Mouse (Mus musculus) mature B cell (primary cell): ENCODE results near the gene Rsph1.
"Not testable (repeated sequence)": the region's sequence is repeated elsewhere in the genome, so short reads cannot be mapped to it uniquely, and the experiment has no call there.

Experiments
- in situ Hi-C: fragments of 300-500 bp; cut with MboI; formaldehyde crosslinking; loops from 2 replicates; pipeline ENCODE4 v1.14.3; 2019

Gene Rsph1

DNA sequence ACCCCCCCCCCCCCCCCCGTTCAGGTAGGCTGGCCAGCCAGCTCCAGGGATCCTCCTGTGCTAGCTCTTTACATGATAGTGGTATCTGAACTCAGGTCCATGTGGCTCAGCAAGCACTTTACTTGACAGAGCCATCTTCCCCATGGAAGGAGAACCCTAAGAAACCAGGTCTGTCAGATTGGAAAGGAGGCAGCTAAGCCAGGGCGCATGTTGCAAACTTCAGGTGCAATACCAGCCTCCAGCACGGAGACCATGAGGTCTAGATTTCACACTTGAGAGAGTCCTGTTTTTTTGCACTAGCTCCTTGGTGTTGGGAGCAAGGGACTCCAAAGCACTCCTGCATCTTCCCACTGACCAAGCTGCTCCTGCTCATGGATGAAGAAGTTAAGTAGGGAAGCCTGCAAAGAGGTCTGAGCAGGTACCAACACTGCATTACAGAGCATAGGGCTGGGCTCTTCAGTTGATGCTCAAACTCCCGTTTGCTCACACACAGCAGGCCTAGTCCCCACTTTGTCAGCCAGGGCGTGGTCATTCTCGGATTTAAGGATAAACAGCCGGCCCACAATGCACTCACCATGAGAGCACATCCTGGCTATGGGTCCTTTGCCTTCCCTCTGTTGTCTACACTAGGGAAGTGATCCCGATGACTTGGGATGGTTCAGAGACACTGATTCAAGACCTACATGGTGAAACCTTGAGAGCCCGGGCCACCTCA lies 819 bp downstream of the Rsph1 start:
- in situ Hi-C loops, result no loop called here

DNA sequence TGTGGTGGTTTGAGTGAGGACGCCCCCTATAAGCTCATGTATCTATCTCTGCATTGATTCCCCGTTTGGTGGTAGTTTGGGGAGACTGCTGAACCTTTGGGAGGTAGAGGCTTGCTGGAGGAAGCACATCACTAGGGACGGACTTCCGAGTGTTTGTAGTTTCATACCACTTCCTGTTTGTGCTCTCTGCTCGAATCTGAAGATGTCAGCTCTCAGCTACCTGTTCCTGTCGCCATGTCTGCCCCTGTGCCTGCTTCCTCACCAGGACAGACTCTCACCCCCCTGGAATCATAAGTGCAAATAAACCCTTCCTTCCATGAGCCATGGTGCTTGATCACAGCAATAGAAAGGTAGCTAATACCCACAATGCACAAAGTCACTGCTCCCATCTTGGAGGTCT lies 2.0 kb downstream of the Rsph1 start:
- in situ Hi-C loops, result no loop called here

DNA sequence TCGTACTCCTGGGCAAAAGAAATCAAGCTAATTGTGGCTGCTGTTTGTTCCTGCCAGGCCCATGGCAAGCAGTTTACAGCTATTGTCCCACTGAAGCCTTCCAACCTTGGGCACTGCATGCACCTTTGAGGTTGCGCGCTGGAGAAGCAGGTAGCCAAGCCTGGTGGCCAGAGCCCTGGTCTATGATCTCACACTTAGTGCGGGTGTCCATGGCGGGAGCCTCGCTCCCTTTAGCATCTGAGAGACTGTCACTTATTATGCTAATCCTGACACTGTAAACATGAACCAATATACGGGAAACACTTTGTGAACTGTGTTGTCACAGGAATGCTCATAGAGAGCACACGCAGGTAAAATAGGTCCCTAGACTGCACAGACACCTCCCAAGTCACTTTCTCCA lies 3.6 kb downstream of the Rsph1 start:
- in situ Hi-C loops, result no loop called here

GRCm38 (mm10) chr17:31272416-31273165 lies 4.6 kb downstream of the Rsph1 start:
- in situ Hi-C loops, result no loop called here

DNA sequence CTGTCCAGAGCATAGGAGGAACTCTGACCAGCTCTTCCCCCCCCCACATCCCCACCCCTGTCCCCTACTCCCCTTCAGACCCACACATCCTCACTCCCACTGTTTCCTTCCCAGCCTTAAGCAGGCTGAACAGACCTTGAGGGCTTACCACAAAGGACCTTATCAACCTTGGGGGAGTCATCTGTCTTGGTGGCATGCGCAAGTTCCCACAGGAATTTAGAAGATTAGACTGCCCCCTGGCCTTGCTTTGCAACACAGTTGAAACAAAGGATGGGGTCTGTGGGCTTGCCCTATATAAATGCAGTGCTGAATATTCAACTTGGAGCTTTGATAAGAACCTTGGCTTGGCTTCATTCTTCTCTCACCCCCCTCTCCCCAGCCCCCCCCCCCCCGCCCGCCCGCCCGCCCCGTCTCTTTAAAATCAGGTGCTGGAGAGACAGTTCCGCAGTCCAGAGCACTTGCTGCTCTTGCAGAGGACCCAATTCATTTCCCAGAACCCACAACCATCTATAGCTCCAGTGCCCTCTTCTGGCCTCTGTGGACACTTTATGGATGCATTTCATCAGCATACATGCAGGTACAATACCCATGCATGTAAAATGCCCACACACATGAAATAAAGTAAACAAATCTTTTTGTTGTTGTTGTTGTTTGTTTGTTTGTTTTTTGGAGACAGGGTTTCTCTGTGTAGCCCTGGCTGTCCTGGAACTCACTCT lies 5.9 kb downstream of the Rsph1 start:
- in situ Hi-C loops, result no loop called here

DNA sequence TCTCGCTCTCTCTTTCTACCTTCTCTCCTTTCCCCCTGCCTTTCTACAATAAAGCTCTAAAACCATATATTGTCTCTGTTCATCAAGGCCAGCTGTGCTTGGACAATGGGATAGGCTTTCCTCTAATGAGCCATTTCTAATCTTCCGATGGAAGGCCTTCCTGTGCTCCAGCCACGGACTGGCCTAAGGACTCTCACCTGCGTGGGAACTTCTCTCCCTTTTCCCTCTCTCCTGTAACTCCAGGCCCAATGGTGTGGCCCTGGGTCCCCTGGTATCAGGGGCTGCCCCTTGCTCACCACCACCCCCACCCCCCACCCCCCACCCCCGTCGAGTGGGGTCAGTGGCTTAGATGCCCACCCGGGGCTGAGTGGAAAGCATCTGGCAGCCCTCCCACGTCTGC lies 6.4 kb downstream of the Rsph1 start:
- in situ Hi-C loops, result not testable (repeated sequence)

- in situ Hi-C loops, result no loop called here
Observed at GRCm38 (mm10) chr17:31270246-31270645, 6.9 kb downstream of the Rsph1 start.

DNA sequence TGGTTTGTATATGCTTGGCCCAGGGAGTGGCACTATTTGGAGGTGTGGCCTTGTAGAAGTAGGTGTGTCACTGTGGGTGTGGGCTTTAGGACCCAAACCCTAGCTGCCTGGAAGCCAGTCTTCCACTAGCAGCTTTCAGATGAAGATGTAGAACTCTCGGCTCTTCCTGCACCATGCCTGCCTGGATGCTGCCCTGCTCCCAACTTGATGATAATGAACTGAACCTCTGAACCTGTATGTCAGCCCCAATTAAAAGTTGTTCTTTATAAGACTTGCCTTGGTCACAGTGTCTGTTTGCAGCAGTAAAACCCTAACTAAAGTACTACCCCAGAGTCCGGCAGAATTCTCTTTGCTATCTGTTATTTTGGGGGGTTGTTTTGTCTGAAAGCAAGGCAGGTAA lies 7.4 kb downstream of the Rsph1 start:
- in situ Hi-C loops, result no loop called here

DNA sequence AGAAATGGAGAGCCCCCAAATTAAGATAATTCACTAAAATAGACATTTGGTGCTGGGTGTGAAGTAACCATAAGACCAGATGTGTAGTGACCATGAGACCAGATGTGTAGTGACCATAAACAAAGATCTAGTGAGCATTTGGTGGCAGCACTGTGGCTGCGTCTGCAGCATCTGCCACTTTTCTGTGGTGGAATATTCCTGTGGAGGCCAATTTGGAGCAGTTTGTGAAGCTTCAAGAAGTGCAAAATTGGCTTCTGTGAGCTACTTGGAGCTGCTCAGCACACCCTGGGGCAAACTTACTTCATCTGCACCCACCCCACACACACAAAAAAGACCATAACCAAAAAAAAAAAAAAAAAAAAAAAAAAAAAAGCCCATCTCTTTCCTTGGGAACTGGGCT lies 9.2 kb downstream of the Rsph1 start:
- in situ Hi-C loops, result no loop called here

DNA sequence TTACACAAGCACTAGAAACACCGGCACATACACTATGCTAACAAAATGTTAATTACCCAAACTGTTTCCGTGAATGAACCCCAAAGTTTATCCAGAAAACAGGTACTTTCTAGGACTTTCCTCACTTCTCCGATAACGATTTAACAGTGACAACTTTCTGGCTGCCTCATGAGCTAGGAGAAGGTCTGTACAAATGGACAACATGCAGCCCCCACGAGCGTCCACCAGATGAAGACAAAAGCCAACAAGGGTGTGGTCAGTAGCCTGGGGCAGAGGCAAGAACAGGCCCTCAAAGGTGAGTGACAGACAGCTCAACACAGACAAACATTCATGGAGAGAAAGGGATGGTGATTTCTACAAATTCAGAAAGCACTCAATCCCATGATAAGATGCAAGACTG lies 9.6 kb downstream of the Rsph1 start:
- in situ Hi-C loops, result no loop called here

DNA sequence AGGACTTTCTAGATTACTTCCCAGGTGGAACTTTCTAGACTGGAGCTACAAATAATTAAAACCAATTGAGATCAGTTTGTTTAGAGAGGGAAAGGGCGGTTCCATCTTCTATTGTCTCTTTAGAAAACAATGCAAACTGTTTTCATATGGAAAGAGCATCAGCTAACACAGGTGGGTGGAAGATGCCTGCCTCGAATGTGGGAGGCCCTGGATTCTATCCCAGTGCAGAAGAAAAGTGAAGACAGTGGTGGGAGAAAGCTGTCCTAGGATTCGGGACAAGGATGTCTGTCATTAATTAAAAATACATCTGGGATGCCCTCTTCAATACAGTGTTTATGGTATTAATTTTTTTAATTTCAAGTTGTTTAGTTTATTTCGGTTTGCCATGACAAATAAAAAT lies 10.0 kb downstream of the Rsph1 start:
- in situ Hi-C loops, result no loop called here

- in situ Hi-C loops, result no loop called here
Observed at GRCm38 (mm10) chr17:31266321-31266950, 10.7 kb downstream of the Rsph1 start.

GRCm38 (mm10) chr17:31265831-31266230 lies 11.4 kb downstream of the Rsph1 start:
- in situ Hi-C loops, result no loop called here

- in situ Hi-C loops, result no loop called here
Observed at GRCm38 (mm10) chr17:31265171-31265572, 12.0 kb downstream of the Rsph1 start.

- in situ Hi-C loops, result no loop called here
Observed at GRCm38 (mm10) chr17:31264372-31264771, 12.8 kb downstream of the Rsph1 start.

DNA sequence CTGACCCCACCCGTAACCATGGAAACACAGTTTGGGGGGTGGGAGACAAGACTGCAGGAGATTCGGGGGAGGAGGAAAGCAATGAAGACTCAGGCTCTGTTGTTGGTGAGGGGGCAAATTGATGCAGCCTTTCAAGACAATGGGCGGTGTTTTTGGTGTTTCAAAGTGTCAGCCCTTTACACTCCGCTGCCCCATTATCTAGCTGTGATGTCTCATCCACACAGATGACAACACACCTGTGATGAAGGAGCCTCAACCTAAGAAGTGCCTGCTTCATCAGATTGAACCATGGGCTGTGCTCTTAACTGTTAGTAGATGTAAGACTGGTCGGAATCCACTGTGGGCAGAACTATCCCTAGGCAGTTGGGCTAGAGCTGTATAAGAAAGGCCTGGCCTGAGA lies 13.4 kb downstream of the Rsph1 start:
- in situ Hi-C loops, result no loop called here

DNA sequence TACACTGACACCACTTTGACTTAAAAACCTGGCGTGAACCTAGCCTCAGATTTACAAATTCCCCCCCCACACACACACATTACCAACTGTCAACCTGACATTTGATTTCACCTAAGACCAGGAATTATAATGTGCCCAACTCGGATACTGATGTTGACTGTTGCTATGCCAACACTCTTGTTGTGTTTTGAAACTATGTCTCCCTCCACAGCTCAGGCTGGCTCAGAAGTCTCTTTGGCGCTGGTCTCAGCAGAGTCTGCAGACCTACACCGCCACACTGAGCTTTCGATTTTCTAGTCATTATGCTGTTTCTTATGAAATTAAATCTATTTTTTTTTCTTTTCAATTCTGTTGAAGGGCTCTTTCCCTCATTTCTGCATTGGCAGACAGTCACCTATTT lies 14.5 kb downstream of the Rsph1 start:
- in situ Hi-C loops, result no loop called here

- in situ Hi-C loops, result no loop called here
Observed at GRCm38 (mm10) chr17:31261352-31261751, 15.8 kb downstream of the Rsph1 start.

DNA sequence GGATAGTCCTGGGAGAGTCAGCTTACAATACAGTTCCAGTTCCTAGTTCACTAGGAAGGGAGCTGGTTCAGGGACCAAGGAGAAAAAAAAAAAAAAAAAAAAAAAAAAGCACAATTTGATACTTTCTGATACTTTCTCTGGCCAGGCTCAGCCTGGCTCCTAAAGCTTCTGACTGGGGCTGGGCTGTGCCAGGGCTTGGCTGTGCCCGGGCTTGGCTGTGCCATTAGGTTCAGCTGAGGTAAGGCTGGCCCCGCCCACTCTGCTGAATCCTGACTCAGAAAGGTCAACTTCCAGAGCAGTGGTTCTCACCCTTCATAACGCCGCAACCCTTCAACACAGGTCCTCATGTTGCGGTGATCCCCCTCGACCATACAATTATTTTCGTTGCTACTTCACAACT lies 16.8 kb downstream of the Rsph1 start:
- in situ Hi-C loops, result no loop called here

DNA sequence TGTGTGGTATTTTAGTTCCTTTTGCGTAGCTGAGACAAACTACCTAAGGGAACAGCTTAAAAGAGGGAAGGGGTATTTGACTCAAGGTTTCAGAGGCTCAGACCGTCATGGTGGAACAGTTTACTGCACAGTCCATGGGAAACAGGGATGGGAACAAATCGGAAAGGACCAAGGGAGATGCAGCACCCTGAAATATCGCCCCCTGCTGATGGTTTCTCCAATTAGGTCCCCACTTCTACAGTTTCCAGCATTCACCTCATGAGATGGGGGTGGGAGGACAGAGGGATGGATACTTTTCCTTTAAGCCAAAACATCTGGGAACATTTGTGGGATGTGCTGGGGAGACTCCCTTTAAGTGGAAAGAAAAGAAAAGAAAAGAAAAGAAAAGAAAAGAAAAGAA lies 17.4 kb downstream of the Rsph1 start:
- in situ Hi-C loops, result loop anchor here (5.0 kb wide), 1 partner anchor 37 kb away; no protein-coding TSS in a partner anchor

- in situ Hi-C loops, result loop anchor here (5.0 kb wide), 1 partner anchor 38 kb away; no protein-coding TSS in a partner anchor
Observed at GRCm38 (mm10) chr17:31259145-31259544, 18.0 kb downstream of the Rsph1 start.

DNA sequence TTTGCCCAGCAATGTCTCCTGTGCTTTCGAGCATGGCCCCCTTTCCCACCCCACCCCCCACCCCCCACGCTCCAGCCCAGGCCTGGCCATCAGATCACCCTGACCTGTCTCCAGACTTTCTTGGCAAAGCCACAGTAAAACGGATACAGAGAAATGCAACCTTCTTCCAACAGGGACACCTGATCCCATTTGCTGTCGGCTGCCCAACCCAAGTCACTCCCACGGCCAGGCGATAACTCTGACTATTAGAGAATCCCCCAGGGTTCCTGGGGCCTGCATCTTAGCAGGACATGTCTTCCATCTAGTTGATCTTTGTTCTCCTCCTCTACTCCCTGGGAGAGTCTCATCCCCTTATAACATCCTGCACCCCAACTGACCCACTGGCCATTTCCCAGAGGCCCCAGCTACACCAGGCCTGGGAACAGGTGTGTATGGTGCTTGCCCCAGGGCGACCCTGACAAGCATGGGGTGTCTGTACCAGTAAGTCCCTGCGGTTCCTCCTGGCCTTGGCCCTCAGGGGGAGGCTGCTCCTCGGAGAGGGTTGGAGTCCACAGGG lies 18.8 kb downstream of the Rsph1 start:
- in situ Hi-C loops, result loop anchor here (5.0 kb wide), 1 partner anchor 39 kb away; no protein-coding TSS in a partner anchor
